Mouse (Mus musculus): ENCODE data around the gene Ipo13.

DNA sequence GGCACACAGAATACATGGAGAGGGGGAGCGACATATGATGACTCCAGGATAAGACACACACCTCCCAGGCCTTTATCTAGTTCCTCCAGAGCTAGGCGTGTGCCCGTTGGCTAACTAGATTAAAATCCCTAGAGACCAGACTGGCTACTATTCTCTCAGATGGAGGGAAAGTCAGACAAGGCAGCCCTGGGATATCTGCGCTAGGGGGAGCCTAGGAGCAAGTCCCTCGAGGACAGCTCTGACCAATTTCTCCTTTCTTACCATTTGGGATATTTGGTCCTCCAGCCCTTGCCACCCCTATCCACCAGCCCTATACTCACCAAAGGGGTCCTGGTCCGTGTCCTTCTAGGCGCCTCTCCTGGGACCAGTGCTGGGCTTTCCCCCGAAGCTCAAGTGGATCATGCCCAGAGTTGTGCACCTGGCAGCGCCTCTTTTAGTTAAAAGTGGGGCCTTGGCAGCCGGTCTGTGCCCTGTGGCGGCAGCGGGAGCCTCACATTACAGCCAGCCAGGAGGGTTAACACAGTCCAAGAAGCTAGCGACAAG lies 14.0 kb upstream of the Ipo13 start:
- TF ChIP-seq CTCF (IDR thresholded peaks at IDR 0.05; ENCODE audit: borderline replicate concordance, control insufficient read depth, extremely low read depth, insufficient read depth, low read length, poor library complexity) (no peak), POLR2A (IDR thresholded peaks at IDR 0.05; ENCODE audit: control insufficient read depth, extremely low read depth, insufficient read depth, low read length, poor library complexity) (no peak)
